Mouse (Mus musculus) midbrain, embryonic 15.5 days (tissue): ENCODE measurements at regions not wholly inside any gene's neighbourhood (a gene's known extent, or its start where the extent isn't known, plus 50 kb on each side); places are given as distances from the start of the nearest gene placed in this dataset.

ENCODE experiments used
- ATAC-seq: fragments of 200-750 bp; cut with Nextera tagmentation; replicated peaks from 2 replicates; pipeline ENCODE4 v1.8.0; 2017; ENCODE audit warnings: moderate TSS enrichment
- H3K27ac ChIP-seq: fragments of 300-500 bp; sonication (generic); 2 replicates; pipeline ENCODE4 v1.5.1; 2015; ENCODE audit warnings: mild to moderate bottlenecking, inconsistent platforms
- H3K27me3 ChIP-seq: fragments of 300-500 bp; sonication (generic); replicated peaks from 2 replicates; pipeline ENCODE4 v1.6.1; 2015; ENCODE audit warnings: inconsistent platforms
- H3K36me3 ChIP-seq: fragments of 300-500 bp; sonication (generic); replicated peaks from 2 replicates; pipeline ENCODE4 v1.6.1; 2015; ENCODE audit warnings: inconsistent platforms
- H3K4me1 ChIP-seq: fragments of 300-500 bp; sonication (generic); 2 replicates; pipeline ENCODE4 v1.6.1; 2015; ENCODE audit warnings: inconsistent platforms
- H3K4me2 ChIP-seq: fragments of 300-500 bp; sonication (generic); 2 replicates; pipeline ENCODE4 v1.6.1; 2015; ENCODE audit warnings: inconsistent platforms, mild to moderate bottlenecking, moderate library complexity
- H3K4me3 ChIP-seq: fragments of 300-500 bp; sonication (generic); 2 replicates; pipeline ENCODE4 v1.5.1; 2015; ENCODE audit warnings: mild to moderate bottlenecking, inconsistent platforms
- H3K9ac ChIP-seq: fragments of 300-500 bp; sonication (generic); 2 replicates; pipeline ENCODE4 v1.6.1; 2015; ENCODE audit warnings: mild to moderate bottlenecking, inconsistent platforms
- H3K9me3 ChIP-seq: fragments of 300-500 bp; sonication (generic); 2 replicates; pipeline ENCODE4 v1.6.1; 2016; ENCODE audit warnings: inconsistent platforms
- WGBS: fragments of 180-500 bp; shearing (Covaris S2); methylation state at CpG from one replicate; pipeline ENCODE4 v1.1.7; 2015; ENCODE audit warnings: mixed read lengths; 5-methylcytosine and 5-hydroxymethylcytosine counted together

GRCm38 (mm10) chr13:112046247-112047211 lies 237.7 kb upstream of the Map3k1 start:
- Histone ChIP-seq H3K27me3 (no peaks in the 10 kb centered on the region), H3K27ac (no peak overlapping the region), H3K4me1 (no peaks in the 10 kb centered on the region), H3K4me2 (no peak overlapping the region), H3K4me3 (no peak overlapping the region), H3K36me3 (no peaks in the 10 kb centered on the region), H3K9ac (no peak overlapping the region), H3K9me3 (no peaks in the 10 kb centered on the region)
- 92% methylated on average over 15 of the region's 15 CpGs for WGBS
- no peak for ATAC-seq

- H3K27me3 ChIP-seq = no peaks in the 10 kb centered on the region
- H3K4me3 ChIP-seq = no peak overlapping the region
- WGBS = 54% methylated on average over 3 of the region's 3 CpGs
- H3K4me2 ChIP-seq = no peak overlapping the region
- no peaks in the 10 kb centered on the region for H3K36me3 ChIP-seq
- no peaks in the 10 kb centered on the region for H3K4me1 ChIP-seq
- no peak overlapping the region for H3K9ac ChIP-seq
- no peak overlapping the region for H3K27ac ChIP-seq
- no peak for ATAC-seq
- H3K9me3 ChIP-seq = no peaks in the 10 kb centered on the region
These were observed 238.6 kb upstream of the Map3k1 start for GRCm38 (mm10) chr13:112047408-112047807.

- Histone ChIP-seq H3K36me3 (no peaks in the 10 kb centered on the region), H3K4me3 (no peak overlapping the region), H3K27ac (no peak overlapping the region), H3K4me1 (no peaks in the 10 kb centered on the region), H3K27me3 (no peaks in the 10 kb centered on the region), H3K9ac (no peak overlapping the region), H3K4me2 (no peak overlapping the region), H3K9me3 (no peaks in the 10 kb centered on the region)
- no peak for ATAC-seq
- 66% methylated on average over 13 of the region's 13 CpGs for WGBS
These were observed 239.1 kb upstream of the Map3k1 start for GRCm38 (mm10) chr13:112047874-112048273.

- H3K36me3 ChIP-seq = no peaks in the 10 kb centered on the region
- no peak for ATAC-seq
- no peaks in the 10 kb centered on the region for H3K27me3 ChIP-seq
- no peak overlapping the region for H3K4me3 ChIP-seq
- H3K4me1 ChIP-seq = no peaks in the 10 kb centered on the region
- WGBS = 91% methylated on average over 6 of the region's 6 CpGs
- H3K4me2 ChIP-seq = no peak overlapping the region
- no peak overlapping the region for H3K9ac ChIP-seq
- H3K9me3 ChIP-seq = no peaks in the 10 kb centered on the region
- no peak overlapping the region for H3K27ac ChIP-seq
These were observed 239.5 kb upstream of the Map3k1 start for GRCm38 (mm10) chr13:112048327-112048726.

GRCm38 (mm10) chr13:112050892-112051291 lies 237.4 kb upstream of the Ankrd55 start:
- H3K9me3 ChIP-seq = no peaks in the 10 kb centered on the region
- no peak overlapping the region for H3K4me3 ChIP-seq
- 90% methylated on average over 11 of the region's 11 CpGs for WGBS
- H3K4me2 ChIP-seq = no peak overlapping the region
- no peak overlapping the region for H3K9ac ChIP-seq
- no peaks in the 10 kb centered on the region for H3K27me3 ChIP-seq
- no peaks in the 10 kb centered on the region for H3K4me1 ChIP-seq
- ATAC-seq = no peak
- no peaks in the 10 kb centered on the region for H3K36me3 ChIP-seq
- H3K27ac ChIP-seq = no peak overlapping the region

GRCm38 (mm10) chr13:112052011-112052410 lies 236.2 kb upstream of the Ankrd55 start:
- no peak overlapping the region for H3K9ac ChIP-seq
- no peak overlapping the region for H3K4me3 ChIP-seq
- H3K36me3 ChIP-seq = no peaks in the 10 kb centered on the region
- H3K9me3 ChIP-seq = no peaks in the 10 kb centered on the region
- H3K4me2 ChIP-seq = no peak overlapping the region
- H3K27ac ChIP-seq = no peak overlapping the region
- no peak for ATAC-seq
- WGBS = 83% methylated on average over 3 of the region's 3 CpGs
- no peaks in the 10 kb centered on the region for H3K27me3 ChIP-seq
- H3K4me1 ChIP-seq = no peaks in the 10 kb centered on the region

- Histone ChIP-seq H3K9me3 (no peaks in the 10 kb centered on the region), H3K27ac (no peak overlapping the region), H3K9ac (no peak overlapping the region), H3K4me2 (no peak overlapping the region), H3K36me3 (no peaks in the 10 kb centered on the region), H3K4me3 (no peak overlapping the region), H3K27me3 (no peaks in the 10 kb centered on the region), H3K4me1 (no peaks in the 10 kb centered on the region)
- no peak for ATAC-seq
- 78% methylated on average over 3 of the region's 3 CpGs for WGBS
These were observed 235.8 kb upstream of the Ankrd55 start for GRCm38 (mm10) chr13:112052456-112052855.

GRCm38 (mm10) chr13:112054879-112055371 lies 233.3 kb upstream of the Ankrd55 start:
- Histone ChIP-seq H3K9ac (no peak overlapping the region), H3K4me3 (no peak overlapping the region), H3K9me3 (no peaks in the 10 kb centered on the region), H3K36me3 (no peaks in the 10 kb centered on the region), H3K27ac (no peak overlapping the region), H3K4me2 (no peak overlapping the region), H3K27me3 (no peaks in the 10 kb centered on the region), H3K4me1 (no peaks in the 10 kb centered on the region)
- 91% methylated on average over 6 of the region's 6 CpGs for WGBS
- no peak for ATAC-seq

- no peak overlapping the region for H3K4me3 ChIP-seq
- no peak for ATAC-seq
- no peaks in the 10 kb centered on the region for H3K9me3 ChIP-seq
- H3K4me2 ChIP-seq = no peak overlapping the region
- WGBS = 84% methylated on average over 11 of the region's 11 CpGs
- no peaks in the 10 kb centered on the region for H3K27me3 ChIP-seq
- no peaks in the 10 kb centered on the region for H3K4me1 ChIP-seq
- no peaks in the 10 kb centered on the region for H3K36me3 ChIP-seq
- H3K9ac ChIP-seq = no peak overlapping the region
- no peak overlapping the region for H3K27ac ChIP-seq
These were observed 230.0 kb upstream of the Ankrd55 start for GRCm38 (mm10) chr13:112058218-112058617.

GRCm38 (mm10) chr13:112058771-112059170 lies 229.5 kb upstream of the Ankrd55 start:
- H3K9me3 ChIP-seq = no peaks in the 10 kb centered on the region
- no peak for ATAC-seq

GRCm38 (mm10) chr13:112062024-112062423 lies 226.2 kb upstream of the Ankrd55 start:
- peaks cover 4% of the 10 kb centered on the region; the same call in 1 of the 2 replicates for H3K4me1 ChIP-seq
- ATAC-seq = no peak
- no peak overlapping the region for H3K27ac ChIP-seq
- no peak overlapping the region for H3K4me3 ChIP-seq
- H3K36me3 ChIP-seq = no peaks in the 10 kb centered on the region
- 91% methylated on average over 8 of the region's 8 CpGs for WGBS
- no peak overlapping the region for H3K4me2 ChIP-seq
- no peak overlapping the region for H3K9ac ChIP-seq
- no peaks in the 10 kb centered on the region for H3K9me3 ChIP-seq
- no peaks in the 10 kb centered on the region for H3K27me3 ChIP-seq

More at GRCm38 (mm10) chr13:112058771-112059170, 229.5 kb upstream of the Ankrd55 start:
- 84% methylated on average over 6 of the region's 6 CpGs for WGBS
- no peak overlapping the region for H3K27ac ChIP-seq
- no peaks in the 10 kb centered on the region for H3K36me3 ChIP-seq
- H3K4me2 ChIP-seq = no peak overlapping the region
- no peak overlapping the region for H3K4me3 ChIP-seq
- peaks cover 2% of the 10 kb centered on the region; the same call in 1 of the 2 replicates for H3K4me1 ChIP-seq
- no peak overlapping the region for H3K9ac ChIP-seq
- H3K27me3 ChIP-seq = no peaks in the 10 kb centered on the region

GRCm38 (mm10) chr13:112063409-112064111 lies 224.7 kb upstream of the Ankrd55 start:
- Histone ChIP-seq H3K4me3 (no peak overlapping the region), H3K27ac (no peak overlapping the region), H3K9ac (no peak overlapping the region), H3K36me3 (no peaks in the 10 kb centered on the region), H3K27me3 (no peaks in the 10 kb centered on the region), H3K4me1 (peaks cover 4% of the 10 kb centered on the region; the same call in 1 of the 2 replicates), H3K9me3 (no peaks in the 10 kb centered on the region), H3K4me2 (no peak overlapping the region)
- 73% methylated on average over 11 of the region's 11 CpGs for WGBS
- no peak for ATAC-seq
